Mouse (Mus musculus) CH12.LX (cell line): ENCODE results near the gene Gm37240. TPM values are rescaled to one million over a fixed set of nuclear protein-coding genes. Genes with fewer than 3 reads are reported as not detected.
A peak's percentile ranks its signal among the peaks of the same experiment; 100 is the strongest.

Experiments used
- DNase-seq: peaks from one replicate; pipeline ENCODE4 v3.0.0-alpha.2; 2013; ENCODE audit errors: extremely low read depth
- H3K27ac ChIP-seq: 2 replicates; pipeline ENCODE4 v1.5.1; 2012; ENCODE audit warnings: low read depth, mild to moderate bottlenecking, control low read depth, moderate library complexity; ENCODE audit not compliant: insufficient read depth
- H3K27me3 ChIP-seq: replicated peaks from 2 replicates; pipeline ENCODE3; 2012; ENCODE audit warnings: inconsistent platforms
- H3K36me3 ChIP-seq, 2 experiments: replicated peaks in 1 of 2; 2 replicates each; pipeline versions ENCODE3 to v1.6.1; 2012; ENCODE audit warnings: inconsistent platforms in 1 of 2, low read length in 1 of 2, mild to moderate bottlenecking in 1 of 2, mixed read lengths in 1 of 2, moderate library complexity in 1 of 2; ENCODE audit not compliant: control insufficient read depth in 1 of 2, insufficient read depth in 1 of 2
- H3K4me1 ChIP-seq, 2 experiments: 2 replicates each; pipeline ENCODE4 v1.6.1; 2012; ENCODE audit warnings: inconsistent platforms in 1 of 2, moderate library complexity in 1 of 2; ENCODE audit not compliant: insufficient read depth in 2 of 2, control insufficient read depth in 1 of 2
- H3K4me2 ChIP-seq: 2 replicates; pipeline ENCODE4 v1.6.1; 2012; ENCODE audit warnings: low read depth, mild to moderate bottlenecking, control low read depth; ENCODE audit not compliant: poor library complexity, insufficient read depth, severe bottlenecking
- H3K4me3 ChIP-seq, 3 experiments: fragments of 150-350 bp in 1 of 3; sonication (generic) in 1 of 3; replicated peaks in 1 of 3; 2 replicates each; pipeline versions ENCODE3 to v1.5.1; 2011 to 2012; ENCODE audit warnings: low read depth in 2 of 3, low read length in 2 of 3, mild to moderate bottlenecking in 2 of 3, moderate library complexity in 2 of 3, control low read depth in 1 of 3, improper control_type of control experiment in 1 of 3, inconsistent platforms in 1 of 3, mixed read lengths in 1 of 3; ENCODE audit not compliant: poor library complexity in 1 of 3
- H3K79me2 ChIP-seq: replicated peaks from 2 replicates; pipeline ENCODE4 v1.6.1; 2012; ENCODE audit warnings: mild to moderate bottlenecking, moderate library complexity; ENCODE audit not compliant: control insufficient read depth, poor library complexity, insufficient read depth, severe bottlenecking; ENCODE audit errors: extremely low read depth
- H3K9ac ChIP-seq: 2 replicates; pipeline ENCODE4 v1.6.1; 2012; ENCODE audit warnings: low read depth, mild to moderate bottlenecking, control low read depth, moderate library complexity; ENCODE audit not compliant: insufficient read depth
- H3K9me3 ChIP-seq: replicated peaks from 2 replicates; pipeline ENCODE3; 2012; ENCODE audit warnings: low read length, inconsistent platforms, mixed read lengths
- BHLHE40 ChIP-seq: IDR thresholded peaks from 2 replicates; pipeline ENCODE4 v1.6.1; 2011; ENCODE audit warnings: mild to moderate bottlenecking, low read depth, low read length, improper control_type of control experiment
- CHD1 ChIP-seq: IDR thresholded peaks from 2 replicates; pipeline ENCODE4 v1.6.1; 2012; ENCODE audit warnings: low read depth, low read length, improper control_type of control experiment, inconsistent platforms
- CHD2 ChIP-seq: IDR thresholded peaks from 2 replicates; pipeline ENCODE4 v1.6.1; 2011; ENCODE audit warnings: low read length, improper control_type of control experiment
- CTCF ChIP-seq, 2 experiments: IDR thresholded peaks in 1 of 2; conservative IDR thresholded peaks in 1 of 2; 2 replicates each; pipeline ENCODE4 v1.5.1; 2011 to 2012; ENCODE audit warnings: low read depth in 2 of 2, low read length in 2 of 2, improper control_type of control experiment in 1 of 2, inconsistent platforms in 1 of 2, mild to moderate bottlenecking in 1 of 2, moderate library complexity in 1 of 2
- ELF1 ChIP-seq: IDR thresholded peaks from 2 replicates; pipeline ENCODE4 v1.6.1; 2014; ENCODE audit warnings: low read depth, mild to moderate bottlenecking, inconsistent platforms, low read length, improper control_type of control experiment
- EP300 ChIP-seq: IDR thresholded peaks from 2 replicates; pipeline ENCODE4 v1.6.1; 2011; ENCODE audit warnings: low read length, improper control_type of control experiment
- IRF4 ChIP-seq: IDR thresholded peaks from 2 replicates; pipeline ENCODE4 v1.6.1; 2014; ENCODE audit warnings: low read depth, mild to moderate bottlenecking, inconsistent platforms, low read length, improper control_type of control experiment
- JUN ChIP-seq: IDR thresholded peaks from 2 replicates; pipeline ENCODE4 v1.6.1; 2011; ENCODE audit warnings: low read depth, mild to moderate bottlenecking, low read length, improper control_type of control experiment, moderate library complexity; ENCODE audit not compliant: insufficient read depth
- MAX ChIP-seq: IDR thresholded peaks from 2 replicates; pipeline ENCODE4 v1.6.1; 2011; ENCODE audit warnings: low read length, improper control_type of control experiment
- MAZ ChIP-seq: IDR thresholded peaks from 2 replicates; pipeline ENCODE4 v1.6.1; 2012; ENCODE audit warnings: low read depth, mild to moderate bottlenecking, inconsistent platforms, low read length, improper control_type of control experiment, moderate library complexity
- MEF2A ChIP-seq: IDR thresholded peaks from 2 replicates; pipeline ENCODE4 v1.6.1; 2014; ENCODE audit warnings: low read depth, mild to moderate bottlenecking, inconsistent platforms, low read length, improper control_type of control experiment, borderline replicate concordance
- MYC ChIP-seq: IDR thresholded peaks from 2 replicates; pipeline ENCODE4 v1.6.1; 2011; ENCODE audit warnings: low read depth, mild to moderate bottlenecking, improper control_type of control experiment, low read length
- PAX5 ChIP-seq: IDR thresholded peaks from 2 replicates; pipeline ENCODE4 v1.6.1; 2012; ENCODE audit warnings: low read length, inconsistent platforms, mixed read lengths
- dilution Hi-C: fragments of 300-500 bp; cut with MboI; formaldehyde crosslinking; loops from 2 replicates; pipeline ENCODE4 v1.14.3; 2020; ENCODE audit warnings: low sequenced_read_pairs; ENCODE audit not compliant: extremely low pct_unique_long_range_greater_than_20kb, extremely low pct_ligation_motif_present
- in situ Hi-C: fragments of 300-500 bp; cut with MboI; formaldehyde crosslinking; loops from 3 replicates; pipeline ENCODE4 v1.14.3; 2019; ENCODE audit warnings: low sequenced_read_pairs, low pct_ligation_motif_present, low pct_unique_long_range_greater_than_20kb, mixed read lengths
- polyA plus RNA-seq: library from polyadenylated mRNA; unstranded; fragments of >175 nt; gene quantifications from 2 replicates; pipeline ENCODE4 v1.2.1, GENCODE M21; 2012; ENCODE audit warnings: low read depth; ENCODE audit not compliant: insufficient read length
- total RNA-seq, 2 experiments: library from RNA; depleted of rRNA; stranded (reverse); fragments of 300-350 nt in 1 of 2; fragments of >200 nt in 1 of 2; gene quantifications; 2 replicates each; pipeline ENCODE4 v1.2.3; 2012 to 2014

Gm37240 gene
- total and polyA plus RNA-seq, 3 experiments, result 0.08 to 0.19 (median 0.14) TPM

DNA sequence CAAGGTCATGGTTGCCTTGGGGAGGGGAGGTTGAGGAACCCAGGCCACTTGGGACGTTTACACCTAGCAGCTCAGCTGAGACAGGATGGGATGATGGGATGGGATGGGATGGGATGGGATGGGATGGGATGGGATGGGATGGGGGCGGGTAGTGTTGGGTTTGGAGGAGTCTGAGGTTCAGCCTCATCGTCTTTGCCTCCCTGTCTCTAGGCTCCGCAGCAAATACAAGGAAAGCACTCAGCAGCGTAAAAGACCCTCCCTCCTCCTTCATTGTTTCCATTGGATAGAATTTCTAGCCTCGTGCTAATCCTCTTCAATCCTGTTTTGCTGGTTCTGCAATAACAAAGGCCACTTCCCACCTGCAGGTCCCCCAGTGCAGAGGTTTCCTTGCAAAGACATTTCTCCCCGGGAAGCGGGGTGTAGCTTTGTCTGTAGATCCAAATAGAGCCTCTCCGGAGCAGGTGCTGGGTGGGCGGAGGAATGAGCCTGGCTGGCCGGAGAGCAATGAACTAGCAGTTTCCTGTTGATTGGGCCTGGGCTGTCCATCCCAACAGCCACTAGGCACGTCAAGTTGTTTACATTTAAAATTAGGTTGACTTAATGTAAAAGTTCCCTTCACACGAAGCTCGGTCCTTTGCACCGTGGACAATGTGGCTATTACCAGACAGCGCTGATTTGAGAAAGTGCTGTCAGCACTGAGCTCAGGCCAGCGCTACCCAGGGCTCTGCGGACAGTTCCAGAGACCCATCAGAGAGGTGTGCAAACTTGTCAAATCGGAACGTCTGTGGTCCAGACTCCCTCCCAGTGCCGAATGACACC lies 1221.9 kb downstream of the Gm37240 start:
- H3K4me3 ChIP-seq, result peak overlapping the region; percentile 68 to 95 (median 81)
- peak overlapping the region; percentile 98 for H3K27ac ChIP-seq
- in situ Hi-C loops, result loop anchor here (25.0 kb wide), 1 partner anchor 328 kb away; no protein-coding TSS in a partner anchor

DNA sequence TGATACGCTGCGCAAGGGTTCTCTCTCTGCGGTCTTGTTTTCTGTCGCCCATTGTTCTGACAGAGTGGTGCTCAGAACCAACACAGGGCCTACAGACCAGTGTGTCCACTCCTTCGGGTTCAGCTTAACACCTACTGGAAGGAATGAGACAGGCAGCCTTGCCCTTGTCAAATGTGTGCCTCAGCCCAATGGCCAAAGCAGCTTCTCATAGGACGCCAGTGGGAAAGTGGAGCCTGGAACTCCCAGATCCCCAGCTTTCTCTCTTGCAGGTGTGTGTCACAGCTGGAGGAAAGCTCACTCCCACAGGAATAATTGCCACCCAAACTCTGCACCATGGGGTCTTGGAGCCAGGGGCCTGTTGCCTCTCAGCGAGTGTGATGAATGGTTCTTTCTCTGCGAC lies 1222.6 kb downstream of the Gm37240 start:
- in situ Hi-C loops (loop anchor here (25.0 kb wide), 1 partner anchor 327 kb away; no protein-coding TSS in a partner anchor), dilution Hi-C loops (no loop called here)
- H3K79me2 ChIP-seq, result peaks cover 52% of the 10 kb centered on the region
- peak overlapping the region; percentile 99 for H3K9ac ChIP-seq
- peaks cover 3 to 45% of the 10 kb centered on the region in 2 experiments for H3K36me3 ChIP-seq
- H3K4me1 ChIP-seq, result peaks cover 46 to 71% of the 10 kb centered on the region in 2 experiments
- no peaks in the 10 kb centered on the region for H3K27me3 ChIP-seq
- peak overlapping the region; percentile 98 for H3K27ac ChIP-seq
- TF ChIP-seq JUN (no peak), CHD1 (no peak), EP300 (no peak), MAZ (no peak), ELF1 (no peak), CTCF (conservative IDR thresholded peaks at IDR 0.05 in 1 of 2, IDR thresholded peaks at IDR 0.05 in 1 of 2; ENCODE audit: low read depth in 2 of 2, low read length in 2 of 2) (no peak), MEF2A (no peak), CHD2 (no peak), PAX5 (no peak), MYC (no peak)
- no peak overlapping the region for H3K4me3 ChIP-seq
- peak overlapping the region; percentile 87 for H3K4me2 ChIP-seq
- DNase-seq, result no peak
- H3K9me3 ChIP-seq, result no peaks in the 10 kb centered on the region

More for the DNA sequence above, 1221.9 kb downstream of the Gm37240 start:
- peak overlapping the region; percentile 87 for H3K4me2 ChIP-seq
- dilution Hi-C loops, result no loop called here
- H3K4me1 ChIP-seq, result peaks cover 45 to 73% of the 10 kb centered on the region in 2 experiments
- no peaks in the 10 kb centered on the region for H3K27me3 ChIP-seq
- H3K9me3 ChIP-seq, result no peaks in the 10 kb centered on the region
- peak overlapping the region; percentile 99 for H3K9ac ChIP-seq
- no peak for DNase-seq
- peaks cover 60% of the 10 kb centered on the region for H3K79me2 ChIP-seq
- peak; percentile 7; the same call in 1 of the 2 replicates for TF ChIP-seq IRF4
- TF ChIP-seq EP300, result no peak
- peak; percentile 7; the same call in 1 of the 2 replicates for TF ChIP-seq MAX
- TF ChIP-seq BHLHE40, result no peak
- peaks cover 3 to 51% of the 10 kb centered on the region in 2 experiments for H3K36me3 ChIP-seq
